Mouse (Mus musculus) ES-E14 (cell line): ENCODE results near the gene Cmip.

Source experiments
- CHD2 ChIP-seq: IDR thresholded peaks from 2 replicates; pipeline ENCODE4 v1.6.1; 2014; ENCODE audit warnings: mild to moderate bottlenecking, low read depth, low read length, inconsistent platforms
- HCFC1 ChIP-seq: IDR thresholded peaks from 2 replicates; pipeline ENCODE4 v1.6.1; 2012; ENCODE audit warnings: low read length, inconsistent platforms, borderline replicate concordance; ENCODE audit not compliant: insufficient read depth
- ZC3H11A ChIP-seq: IDR thresholded peaks from 2 replicates; pipeline ENCODE4 v1.6.1; 2012; ENCODE audit warnings: low read depth, mild to moderate bottlenecking, inconsistent platforms, low read length, borderline replicate concordance

GRCm38 (mm10) chr8:117478082-117478481 is 221.2 kb downstream of the Cmip start:
- TF ChIP-seq CHD2 (no peak), ZC3H11A (no peak), HCFC1 (no peak)
